Mouse (Mus musculus): Measurements from ENCODE around the gene Serpinb9b. TPM values are rescaled to one million over a fixed set of nuclear protein-coding genes. Genes with fewer than 3 reads are reported as not detected.

The Serpinb9b gene
- polyA plus RNA-seq, 1 experiment = 0.32 TPM

DNA sequence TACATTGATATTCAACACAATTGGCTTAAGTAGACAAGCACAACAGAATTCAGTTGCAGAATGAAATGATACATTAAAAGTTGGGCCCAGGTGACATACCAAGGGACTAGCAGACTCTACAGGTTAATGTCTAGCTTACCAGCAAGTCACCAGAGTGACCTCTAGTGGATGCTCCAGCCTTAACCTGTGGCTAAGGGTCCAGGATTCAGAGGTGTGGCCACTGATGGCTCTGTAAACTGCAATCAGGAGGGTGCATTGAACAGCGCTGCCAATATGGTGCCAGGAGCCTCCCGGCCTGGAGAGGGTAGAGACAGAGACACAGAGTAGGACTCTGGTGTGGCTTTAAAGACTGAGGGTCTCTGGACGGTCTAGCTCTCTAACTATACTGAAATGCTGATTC lies 53.1 kb downstream of the Serpinb9b start:
- no peaks in the 10 kb centered on the region for H3K27me3 ChIP-seq (ENCODE audit: control insufficient read depth, insufficient read depth, low read length)
- no peak for TF ChIP-seq POLR2A (IDR thresholded peaks at IDR 0.05; ENCODE audit: low read depth, low read length)
- TF ChIP-seq CTCF (IDR thresholded peaks at IDR 0.05; ENCODE audit: extremely low read depth, insufficient read depth, insufficient read length, insufficient replicate concordance) = no peak
- no peaks in the 10 kb centered on the region for H3K36me3 ChIP-seq (ENCODE audit: control insufficient read depth, insufficient read depth, low read length)
- no peak overlapping the region for H3K27ac ChIP-seq (ENCODE audit: insufficient read depth, low read length)
- DNase-seq (ENCODE audit: low read depth in 1 of 2, low spot score in 2 of 2) = peak in 1 of 2 experiments; percentile 21
- H3K4me3 ChIP-seq (ENCODE audit: extremely low read depth, insufficient read depth, insufficient read length) = no peak overlapping the region
- no peaks in the 10 kb centered on the region; the same call in 1 of the 2 replicates for H3K4me1 ChIP-seq (ENCODE audit: control insufficient read depth, insufficient read depth, insufficient read length)
- 57% methylated on average over 3 of the region's 3 CpGs for WGBS

DNA sequence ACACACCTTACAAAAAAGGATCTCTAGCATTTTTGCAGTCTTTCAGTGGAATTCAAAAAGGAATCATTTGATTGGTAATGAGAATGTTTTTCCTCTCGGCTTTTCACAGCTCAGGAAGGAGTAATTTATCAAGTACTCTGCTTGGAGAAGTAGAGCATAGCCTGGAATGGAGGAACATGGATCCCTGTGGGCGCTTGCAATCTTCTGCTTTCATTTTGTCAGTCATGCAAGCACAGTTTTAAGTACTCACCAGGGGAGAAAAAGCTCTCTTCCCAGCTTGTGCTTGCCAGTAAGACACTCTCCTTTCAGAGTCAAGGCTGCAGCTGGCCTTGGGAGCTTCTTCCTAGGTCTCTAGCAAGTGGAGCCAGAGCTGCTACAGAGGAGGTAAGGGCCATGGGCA lies 56.6 kb downstream of the Serpinb9b start:
- Histone ChIP-seq H3K36me3 (ENCODE audit: control insufficient read depth, insufficient read depth, low read length) (no peaks in the 10 kb centered on the region), H3K4me1 (ENCODE audit: control insufficient read depth, insufficient read depth, insufficient read length) (no peaks in the 10 kb centered on the region; the same call in 1 of the 2 replicates), H3K4me3 (ENCODE audit: extremely low read depth, insufficient read depth, insufficient read length) (no peak overlapping the region), H3K27me3 (ENCODE audit: control insufficient read depth, insufficient read depth, low read length) (no peaks in the 10 kb centered on the region), H3K27ac (ENCODE audit: insufficient read depth, low read length) (no peak overlapping the region)
- no peak for TF ChIP-seq CTCF (IDR thresholded peaks at IDR 0.05; ENCODE audit: extremely low read depth, insufficient read depth, insufficient read length, insufficient replicate concordance)
- TF ChIP-seq POLR2A (IDR thresholded peaks at IDR 0.05; ENCODE audit: low read depth, low read length) = no peak
- 64% methylated on average over 2 of the region's 2 CpGs for WGBS
- DNase-seq (ENCODE audit: low read depth in 1 of 2, low spot score in 2 of 2) = no peak

DNA sequence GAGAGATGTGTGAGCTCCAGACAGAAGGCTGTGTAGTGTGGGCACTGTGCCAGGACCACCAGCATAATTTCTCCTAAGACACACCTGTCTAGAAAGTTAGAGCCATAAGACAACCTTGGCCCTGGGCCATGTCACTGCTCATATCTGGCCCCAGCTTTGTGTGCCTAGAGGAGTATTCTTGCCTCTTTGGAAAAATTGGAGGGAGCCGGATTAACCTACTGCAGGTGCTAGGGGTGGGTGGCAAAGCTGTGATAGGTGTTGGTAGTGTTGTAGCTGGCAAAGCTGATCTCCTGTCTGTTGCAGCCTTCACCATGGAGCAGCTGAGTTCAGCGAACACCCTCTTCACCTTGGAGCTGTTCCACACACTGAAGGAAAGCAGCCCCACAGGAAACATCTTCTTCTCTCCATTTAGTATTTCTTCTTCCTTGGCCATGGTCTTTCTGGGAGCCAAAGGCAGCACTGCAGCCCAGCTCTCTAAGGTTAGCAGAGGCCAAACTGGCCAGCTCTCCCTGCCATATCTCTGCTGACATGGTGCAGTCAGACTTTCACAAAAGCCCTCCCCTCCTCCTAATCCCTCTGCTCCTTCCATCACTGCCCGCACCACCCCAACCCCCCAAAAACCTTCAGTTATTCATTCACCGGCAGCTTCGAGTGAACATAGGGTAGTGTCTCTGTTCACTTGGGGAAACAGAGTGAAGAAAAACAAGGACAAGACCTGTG lies 57.9 kb downstream of the Serpinb9b start:
- H3K4me1 ChIP-seq (ENCODE audit: control insufficient read depth, insufficient read depth, insufficient read length) = no peaks in the 10 kb centered on the region
- no peaks in the 10 kb centered on the region for H3K36me3 ChIP-seq (ENCODE audit: control insufficient read depth, insufficient read depth, low read length)
- WGBS = 72% methylated on average over 5 of the region's 5 CpGs
- TF ChIP-seq CTCF (IDR thresholded peaks at IDR 0.05; ENCODE audit: extremely low read depth, insufficient read depth, insufficient read length, insufficient replicate concordance) = no peak
- TF ChIP-seq POLR2A (IDR thresholded peaks at IDR 0.05; ENCODE audit: low read depth, low read length) = no peak
- no peak overlapping the region for H3K4me3 ChIP-seq (ENCODE audit: extremely low read depth, insufficient read depth, insufficient read length)
- DNase-seq (ENCODE audit: low read depth in 1 of 2, low spot score in 2 of 2) = no peak
- no peaks in the 10 kb centered on the region for H3K27me3 ChIP-seq (ENCODE audit: control insufficient read depth, insufficient read depth, low read length)
- H3K27ac ChIP-seq (ENCODE audit: insufficient read depth, low read length) = no peak overlapping the region

DNA sequence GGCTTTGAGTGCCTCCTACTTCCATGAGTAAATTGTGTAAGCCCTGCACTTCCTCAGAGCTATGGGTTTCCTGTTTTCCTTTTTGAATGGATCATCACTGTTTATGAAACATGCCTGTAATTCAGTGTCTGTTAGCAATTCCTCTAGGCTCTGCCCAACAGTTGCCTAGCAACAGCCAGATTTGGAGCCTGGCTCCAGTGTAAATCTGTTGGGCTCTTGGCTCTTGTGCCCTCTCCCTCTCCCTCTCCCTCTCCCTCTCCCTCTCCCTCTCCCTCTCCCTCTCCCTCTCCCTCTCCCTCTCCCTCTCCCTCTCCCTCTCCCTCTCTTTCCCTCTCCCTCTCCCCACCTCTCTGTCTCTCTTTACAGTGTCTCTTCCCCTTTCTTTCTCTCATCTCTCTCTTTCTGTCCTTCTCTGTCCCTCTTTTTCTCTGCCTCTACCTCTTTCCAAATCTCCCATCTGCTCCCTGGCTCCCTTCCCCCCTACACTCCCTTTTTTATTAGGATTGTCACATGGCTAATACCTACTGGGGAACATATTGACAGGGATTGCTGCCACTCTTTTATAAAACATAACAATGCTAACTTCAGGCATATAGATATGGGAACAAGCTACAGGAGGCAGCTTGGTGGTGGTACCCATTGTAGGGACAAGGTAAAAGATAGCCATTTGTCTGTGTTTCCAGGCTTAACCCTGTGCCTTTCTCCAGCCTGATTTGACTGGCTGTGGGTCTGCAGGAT lies 58.6 kb downstream of the Serpinb9b start:
- Histone ChIP-seq H3K27me3 (ENCODE audit: control insufficient read depth, insufficient read depth, low read length) (no peaks in the 10 kb centered on the region), H3K4me3 (ENCODE audit: extremely low read depth, insufficient read depth, insufficient read length) (no peak overlapping the region), H3K4me1 (ENCODE audit: control insufficient read depth, insufficient read depth, insufficient read length) (no peaks in the 10 kb centered on the region), H3K27ac (ENCODE audit: insufficient read depth, low read length) (no peak overlapping the region), H3K36me3 (ENCODE audit: control insufficient read depth, insufficient read depth, low read length) (no peaks in the 10 kb centered on the region)
- DNase-seq (ENCODE audit: low read depth in 1 of 2, low spot score in 2 of 2) = no peak
- TF ChIP-seq POLR2A (IDR thresholded peaks at IDR 0.05; ENCODE audit: low read depth, low read length) (no peak), CTCF (IDR thresholded peaks at IDR 0.05; ENCODE audit: extremely low read depth, insufficient read depth, insufficient read length, insufficient replicate concordance) (no peak)

DNA sequence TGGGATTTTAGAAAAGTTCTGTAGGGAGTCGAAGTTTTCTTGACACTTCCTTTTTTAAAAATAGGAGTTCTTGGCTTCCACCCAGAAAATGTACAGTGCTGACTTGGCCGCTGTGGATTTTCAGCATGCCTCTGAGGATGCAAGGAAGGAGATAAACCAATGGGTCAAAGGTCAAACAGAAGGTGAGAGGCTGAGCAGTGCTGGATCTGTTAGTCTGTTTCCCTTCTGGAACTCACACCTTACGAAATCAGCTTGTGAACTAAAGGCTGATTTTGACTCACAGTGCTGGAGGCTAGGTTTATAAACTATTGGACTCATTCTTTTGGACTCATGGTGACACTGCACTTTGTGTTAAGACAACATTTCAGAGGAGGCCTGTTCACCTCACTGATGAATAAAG lies 62.4 kb downstream of the Serpinb9b start:
- DNase-seq (ENCODE audit: low read depth in 1 of 2, low spot score in 2 of 2) = no peak
- Histone ChIP-seq H3K4me3 (ENCODE audit: extremely low read depth, insufficient read depth, insufficient read length) (no peak overlapping the region), H3K36me3 (ENCODE audit: control insufficient read depth, insufficient read depth, low read length) (no peaks in the 10 kb centered on the region), H3K27ac (ENCODE audit: insufficient read depth, low read length) (no peak overlapping the region), H3K27me3 (ENCODE audit: control insufficient read depth, insufficient read depth, low read length) (no peaks in the 10 kb centered on the region), H3K4me1 (ENCODE audit: control insufficient read depth, insufficient read depth, insufficient read length) (no peaks in the 10 kb centered on the region)
- TF ChIP-seq POLR2A (IDR thresholded peaks at IDR 0.05; ENCODE audit: low read depth, low read length) (no peak), CTCF (IDR thresholded peaks at IDR 0.05; ENCODE audit: extremely low read depth, insufficient read depth, insufficient read length, insufficient replicate concordance) (no peak)
- WGBS = 39% methylated on average over 3 of the region's 3 CpGs

DNA sequence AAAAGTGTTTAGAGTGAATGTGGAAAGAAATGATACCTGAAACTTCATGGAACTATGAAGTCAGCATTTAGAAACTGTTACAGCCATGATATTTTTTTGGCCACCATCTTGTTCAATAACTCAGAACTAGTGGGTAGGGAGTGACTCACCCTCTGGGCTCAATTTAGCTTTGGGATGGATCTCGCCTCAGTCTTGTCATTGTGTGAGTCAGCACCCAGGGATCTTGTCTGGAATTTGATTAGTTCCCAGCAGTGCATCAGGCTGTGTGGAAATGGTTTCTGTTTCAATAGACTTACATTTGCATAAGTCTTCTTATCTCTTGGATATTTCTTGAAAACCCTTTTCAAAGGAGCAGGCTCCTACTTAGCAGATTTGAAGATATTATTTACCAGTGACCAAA lies 63.3 kb downstream of the Serpinb9b start:
- DNase-seq (ENCODE audit: low read depth in 1 of 2, low spot score in 2 of 2) = no peak
- no peak for TF ChIP-seq POLR2A (IDR thresholded peaks at IDR 0.05; ENCODE audit: low read depth, low read length)
- TF ChIP-seq CTCF (IDR thresholded peaks at IDR 0.05; ENCODE audit: extremely low read depth, insufficient read depth, insufficient read length, insufficient replicate concordance) = no peak
- no peak overlapping the region for H3K4me3 ChIP-seq (ENCODE audit: extremely low read depth, insufficient read depth, insufficient read length)
- WGBS = 88% methylated on average over 1 of the region's 1 CpGs
- H3K4me1 ChIP-seq (ENCODE audit: control insufficient read depth, insufficient read depth, insufficient read length) = no peaks in the 10 kb centered on the region
- no peak overlapping the region for H3K27ac ChIP-seq (ENCODE audit: insufficient read depth, low read length)
- no peaks in the 10 kb centered on the region for H3K36me3 ChIP-seq (ENCODE audit: control insufficient read depth, insufficient read depth, low read length)
- H3K27me3 ChIP-seq (ENCODE audit: control insufficient read depth, insufficient read depth, low read length) = no peaks in the 10 kb centered on the region

DNA sequence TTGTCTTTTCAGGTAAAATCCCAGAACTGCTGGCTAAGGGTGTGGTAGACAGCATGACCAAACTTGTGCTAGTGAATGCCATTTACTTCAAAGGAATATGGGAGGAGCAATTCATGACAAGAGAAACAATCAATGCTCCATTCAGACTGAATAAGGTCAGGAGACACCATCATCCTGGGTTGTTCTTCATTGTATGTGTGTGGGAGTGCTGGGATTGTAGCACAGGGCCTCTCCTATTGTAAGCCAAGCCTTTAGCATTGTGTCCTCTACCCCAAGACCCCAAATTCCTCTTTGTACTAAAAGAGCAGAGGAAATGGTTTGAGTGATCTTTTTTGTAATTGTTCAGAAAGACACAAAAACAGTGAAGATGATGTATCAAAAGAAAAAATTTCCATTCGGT lies 64.1 kb downstream of the Serpinb9b start:
- WGBS = 90% methylated on average over 1 of the region's 1 CpGs
- no peak for TF ChIP-seq POLR2A (IDR thresholded peaks at IDR 0.05; ENCODE audit: low read depth, low read length)
- no peak for TF ChIP-seq CTCF (IDR thresholded peaks at IDR 0.05; ENCODE audit: extremely low read depth, insufficient read depth, insufficient read length, insufficient replicate concordance)
- no peak overlapping the region for H3K27ac ChIP-seq (ENCODE audit: insufficient read depth, low read length)
- H3K4me1 ChIP-seq (ENCODE audit: control insufficient read depth, insufficient read depth, insufficient read length) = no peaks in the 10 kb centered on the region
- no peaks in the 10 kb centered on the region for H3K36me3 ChIP-seq (ENCODE audit: control insufficient read depth, insufficient read depth, low read length)
- no peak for DNase-seq (ENCODE audit: low read depth in 1 of 2, low spot score in 2 of 2)
- H3K27me3 ChIP-seq (ENCODE audit: control insufficient read depth, insufficient read depth, low read length) = no peaks in the 10 kb centered on the region
- H3K4me3 ChIP-seq (ENCODE audit: extremely low read depth, insufficient read depth, insufficient read length) = no peak overlapping the region

Other genes starting within 250 kb of the Serpinb9b start
- not detected in 2 replicates for gene Mylk4, start 243.5 kb upstream of the Serpinb9b start, polyA plus RNA-seq (2012; rRNA removed)
- 26.6 and 37.1 TPM in 2 replicates for gene Wrnip1, start 225.4 kb upstream of the Serpinb9b start, polyA plus RNA-seq (2012; rRNA removed)
- not detected in 2 replicates for gene D930007J09Rik, start 224.6 kb upstream of the Serpinb9b start, polyA plus RNA-seq (2012; rRNA removed)
- 24.6 and 30.2 TPM in 2 replicates for gene Serpinb1a, start 176.2 kb upstream of the Serpinb9b start, polyA plus RNA-seq (2012; rRNA removed)
- gene Serpinb1c, start 129.2 kb upstream of the Serpinb9b start, polyA plus RNA-seq (2012; rRNA removed) = not detected in 2 replicates
- 10.5 and 13.0 TPM in 2 replicates for gene Serpinb6b, start 62.2 kb upstream of the Serpinb9b start, polyA plus RNA-seq (2012; rRNA removed)
- gene Serpinb9, start 24.2 kb upstream of the Serpinb9b start, polyA plus RNA-seq (2012; rRNA removed) = 5.8 and 7.0 TPM in 2 replicates
- gene Serpinb1b, start 51.2 kb downstream of the Serpinb9b start, polyA plus RNA-seq (2012; rRNA removed) = 0.06 and 0.21 TPM in 2 replicates
- gene Serpinb9c, start 132.3 kb downstream of the Serpinb9b start, polyA plus RNA-seq (2012; rRNA removed) = not detected in 2 replicates
- not detected in 2 replicates for gene Serpinb9d, start 165.5 kb downstream of the Serpinb9b start, polyA plus RNA-seq (2012; rRNA removed)
- not detected in 2 replicates for gene Serpinb9e, start 222.2 kb downstream of the Serpinb9b start, polyA plus RNA-seq (2012; rRNA removed)